Mouse (Mus musculus) retina, adult 2 months (tissue): ENCODE measurements around the gene Med25.

ENCODE experiments used
- DNase-seq: peaks from one replicate; pipeline ENCODE4 v3.0.0-alpha.2; 2012; ENCODE audit warnings: low read depth, low spot score

Gene Med25

GRCm38 (mm10) chr7:44892276-44892921 lies at the start of gene Med25:
Gene Med25 (minus strand): TSS chr7:44892712.
- peak; percentile 83 for DNase-seq

GRCm38 (mm10) chr7:44938680-44939079 lies 46.2 kb upstream of the Med25 start:
- DNase-seq, result no peak

- DNase-seq, result peak; percentile 100
Measured at GRCm38 (mm10) chr7:44929204-44930151, 37.0 kb upstream of the Med25 start, which contains the start of gene Ap2a1. Gene Ap2a1 (minus strand): TSS chr7:44929496.

GRCm38 (mm10) chr7:44928570-44928969 lies 36.1 kb upstream of the Med25 start:
- no peak for DNase-seq

- DNase-seq, result no peak
Measured at GRCm38 (mm10) chr7:44925468-44925867, 33.0 kb upstream of the Med25 start.

- no peak for DNase-seq
Measured at GRCm38 (mm10) chr7:44922530-44922929, 30.0 kb upstream of the Med25 start.

- DNase-seq, result no peak
Measured at GRCm38 (mm10) chr7:44919127-44919526, 26.6 kb upstream of the Med25 start.

GRCm38 (mm10) chr7:44918219-44918618 lies 25.7 kb upstream of the Med25 start:
- no peak for DNase-seq

GRCm38 (mm10) chr7:44916881-44917280 lies 24.4 kb upstream of the Med25 start:
- DNase-seq, result no peak

- no peak for DNase-seq
Measured at GRCm38 (mm10) chr7:44916191-44916590, 23.7 kb upstream of the Med25 start.

GRCm38 (mm10) chr7:44915314-44915713 lies 22.8 kb upstream of the Med25 start:
- no peak for DNase-seq

GRCm38 (mm10) chr7:44914396-44914795 lies 21.9 kb upstream of the Med25 start:
- DNase-seq, result no peak

GRCm38 (mm10) chr7:44908706-44909476 lies 16.4 kb upstream of the Med25 start:
- DNase-seq, result no peak

GRCm38 (mm10) chr7:44905430-44905829 lies 12.9 kb upstream of the Med25 start:
- DNase-seq, result no peak

- no peak for DNase-seq
Measured at GRCm38 (mm10) chr7:44901230-44901722, 8.8 kb upstream of the Med25 start.

GRCm38 (mm10) chr7:44900632-44901031 lies 8.1 kb upstream of the Med25 start:
- no peak for DNase-seq

GRCm38 (mm10) chr7:44898607-44899006 lies 6.1 kb upstream of the Med25 start:
- DNase-seq, result no peak

GRCm38 (mm10) chr7:44896499-44896898 lies 4.0 kb upstream of the Med25 start:
- no peak for DNase-seq

GRCm38 (mm10) chr7:44895593-44896434 lies 3.3 kb upstream of the Med25 start, which contains the start of gene Fuz:
Gene Fuz (plus strand): TSS chr7:44896079.
- DNase-seq, result peak; percentile 89

GRCm38 (mm10) chr7:44895206-44895592 lies 2.7 kb upstream of the Med25 start:
- DNase-seq, result no peak

- no peak for DNase-seq
Measured at GRCm38 (mm10) chr7:44894175-44894574, 1.7 kb upstream of the Med25 start.
